Mouse (Mus musculus) erythroblast, embryonic 14.5 days (primary cell): ENCODE data around the gene Rmdn3.

Source experiments
- GATA1 ChIP-seq: IDR thresholded peaks from 2 replicates; pipeline ENCODE4 v1.6.1; 2012; ENCODE audit warnings: low read length, inconsistent platforms, mixed read lengths
- TAL1 ChIP-seq: IDR thresholded peaks from 3 replicates; pipeline ENCODE4 v1.6.1; 2012; ENCODE audit warnings: low read length, inconsistent platforms, mixed read lengths

GRCm38 (mm10) chr2:119163135-119163534, 6.3 kb upstream of the Rmdn3 start:
- TF ChIP-seq GATA1 (no peak), TAL1 (no peak)
